Mouse (Mus musculus) right cerebral cortex, postnatal 25 days (tissue): Measurements from ENCODE around the gene Prdm16.

Experiments used
- DNase-seq: peaks from one replicate; pipeline ENCODE4 v3.0.0; 2022

Gene Prdm16

GRCm38 (mm10) chr4:154549497-154549896 is 87.2 kb downstream of the Prdm16 start:
- no peak for DNase-seq

- no peak for DNase-seq
Measured at GRCm38 (mm10) chr4:154547176-154547855, 89.4 kb downstream of the Prdm16 start.

- no peak for DNase-seq
Measured at GRCm38 (mm10) chr4:154545296-154545695, 91.4 kb downstream of the Prdm16 start.

- no peak for DNase-seq
Measured at GRCm38 (mm10) chr4:154543921-154544320, 92.8 kb downstream of the Prdm16 start.

GRCm38 (mm10) chr4:154543128-154543527 is 93.5 kb downstream of the Prdm16 start:
- no peak for DNase-seq

GRCm38 (mm10) chr4:154542568-154542967 is 94.1 kb downstream of the Prdm16 start:
- no peak for DNase-seq

- no peak for DNase-seq
Measured at GRCm38 (mm10) chr4:154541632-154542276, 94.9 kb downstream of the Prdm16 start.

GRCm38 (mm10) chr4:154540671-154541070 is 96.0 kb downstream of the Prdm16 start:
- no peak for DNase-seq

- DNase-seq: no peak
Measured at GRCm38 (mm10) chr4:154539703-154540102, 97.0 kb downstream of the Prdm16 start.

- DNase-seq: no peak
Measured at GRCm38 (mm10) chr4:154538727-154539126, 97.9 kb downstream of the Prdm16 start.

- no peak for DNase-seq
Measured at GRCm38 (mm10) chr4:154536110-154536509, 100.6 kb downstream of the Prdm16 start.

- no peak for DNase-seq
Measured at GRCm38 (mm10) chr4:154531368-154531767, 105.3 kb downstream of the Prdm16 start.

- DNase-seq: no peak
Measured at GRCm38 (mm10) chr4:154530336-154530735, 106.3 kb downstream of the Prdm16 start.

GRCm38 (mm10) chr4:154527506-154527905 is 109.2 kb downstream of the Prdm16 start:
- no peak for DNase-seq

- DNase-seq: no peak
Measured at GRCm38 (mm10) chr4:154526351-154526786, 110.3 kb downstream of the Prdm16 start.

GRCm38 (mm10) chr4:154523898-154524297 is 112.8 kb downstream of the Prdm16 start:
- no peak for DNase-seq

- DNase-seq: no peak
Measured at GRCm38 (mm10) chr4:154521881-154522676, 114.6 kb downstream of the Prdm16 start.

- DNase-seq: no peak
Measured at GRCm38 (mm10) chr4:154519470-154520037, 117.1 kb downstream of the Prdm16 start.

GRCm38 (mm10) chr4:154517991-154518390 is 118.7 kb downstream of the Prdm16 start:
- no peak for DNase-seq

GRCm38 (mm10) chr4:154516470-154516869 is 120.2 kb downstream of the Prdm16 start:
- no peak for DNase-seq

GRCm38 (mm10) chr4:154513664-154514063 is 123.0 kb downstream of the Prdm16 start:
- no peak for DNase-seq

GRCm38 (mm10) chr4:154512518-154513090 is 124.1 kb downstream of the Prdm16 start:
- DNase-seq: no peak

- DNase-seq: no peak
Measured at GRCm38 (mm10) chr4:154511767-154512166, 124.9 kb downstream of the Prdm16 start.
